Mouse (Mus musculus) splenic B cell, adult 2 months (primary cell): ENCODE measurements around the gene Chchd3.

Experiments
- DNase-seq: peaks from one replicate; pipeline ENCODE4 v3.0.0-alpha.2; 2011; ENCODE audit warnings: low read depth, low spot score
- H3K27me3 ChIP-seq: 2 replicates; pipeline ENCODE4 v1.6.1; 2012; ENCODE audit warnings: mild to moderate bottlenecking, low read length, moderate library complexity, mixed read lengths; ENCODE audit not compliant: control insufficient read depth, poor library complexity, insufficient read depth, severe bottlenecking
- H3K36me3 ChIP-seq: 2 replicates; pipeline ENCODE4 v1.6.1; 2012; ENCODE audit warnings: mild to moderate bottlenecking, low read length, moderate library complexity, mixed read lengths; ENCODE audit not compliant: control insufficient read depth, poor library complexity, insufficient read depth, severe bottlenecking

Gene Chchd3

GRCm38 (mm10) chr6:33059735-33060576 lies at the start of gene Chchd3:
Chchd3 (minus strand) TSS chr6:33060260.
- H3K36me3 ChIP-seq, result no peaks in the 10 kb centered on the region
- H3K27me3 ChIP-seq, result no peaks in the 10 kb centered on the region
- peak; percentile 98 for DNase-seq

GRCm38 (mm10) chr6:33104661-33105060 lies 44.6 kb upstream of the Chchd3 start:
- DNase-seq, result no peak
- Histone ChIP-seq H3K36me3 (no peaks in the 10 kb centered on the region), H3K27me3 (no peaks in the 10 kb centered on the region)

GRCm38 (mm10) chr6:33098903-33099302 lies 38.8 kb upstream of the Chchd3 start:
- Histone ChIP-seq H3K27me3 (no peaks in the 10 kb centered on the region), H3K36me3 (no peaks in the 10 kb centered on the region)
- no peak for DNase-seq

GRCm38 (mm10) chr6:33094671-33095233 lies 34.7 kb upstream of the Chchd3 start:
- H3K27me3 ChIP-seq, result no peaks in the 10 kb centered on the region
- no peaks in the 10 kb centered on the region for H3K36me3 ChIP-seq
- DNase-seq, result no peak

- Histone ChIP-seq H3K36me3 (no peaks in the 10 kb centered on the region), H3K27me3 (no peaks in the 10 kb centered on the region; the same call in 1 of the 2 replicates)
- DNase-seq, result no peak
Measured at GRCm38 (mm10) chr6:33080186-33080585, 20.1 kb upstream of the Chchd3 start.

GRCm38 (mm10) chr6:33078260-33078936 lies 18.3 kb upstream of the Chchd3 start:
- DNase-seq, result no peak
- H3K36me3 ChIP-seq, result no peaks in the 10 kb centered on the region
- no peaks in the 10 kb centered on the region; the same call in 1 of the 2 replicates for H3K27me3 ChIP-seq

GRCm38 (mm10) chr6:33066462-33066861 lies 6.4 kb upstream of the Chchd3 start:
- H3K36me3 ChIP-seq, result no peaks in the 10 kb centered on the region
- no peak for DNase-seq
- H3K27me3 ChIP-seq, result no peaks in the 10 kb centered on the region

- DNase-seq, result no peak
- H3K36me3 ChIP-seq, result peaks cover 3% of the 10 kb centered on the region; the same call in 1 of the 2 replicates
- H3K27me3 ChIP-seq, result no peaks in the 10 kb centered on the region
Measured at GRCm38 (mm10) chr6:33059276-33059675, 784 bp downstream of the Chchd3 start.

GRCm38 (mm10) chr6:33056392-33056791 lies 3.7 kb downstream of the Chchd3 start:
- H3K36me3 ChIP-seq, result peaks cover 3% of the 10 kb centered on the region; the same call in 1 of the 2 replicates
- no peaks in the 10 kb centered on the region for H3K27me3 ChIP-seq
- no peak for DNase-seq

- Histone ChIP-seq H3K27me3 (no peaks in the 10 kb centered on the region), H3K36me3 (peaks cover 3% of the 10 kb centered on the region; the same call in 1 of the 2 replicates)
- no peak for DNase-seq
Measured at GRCm38 (mm10) chr6:33055663-33056062, 4.4 kb downstream of the Chchd3 start.

- Histone ChIP-seq H3K36me3 (peaks cover 3% of the 10 kb centered on the region; the same call in 1 of the 2 replicates), H3K27me3 (no peaks in the 10 kb centered on the region)
- no peak for DNase-seq
Measured at GRCm38 (mm10) chr6:33054946-33055345, 5.1 kb downstream of the Chchd3 start.

- no peaks in the 10 kb centered on the region for H3K27me3 ChIP-seq
- peaks cover 4% of the 10 kb centered on the region; the same call in 1 of the 2 replicates for H3K36me3 ChIP-seq
Measured at GRCm38 (mm10) chr6:33051642-33052041, 8.4 kb downstream of the Chchd3 start.

GRCm38 (mm10) chr6:33049705-33050420 lies 10.2 kb downstream of the Chchd3 start:
- Histone ChIP-seq H3K27me3 (no peaks in the 10 kb centered on the region), H3K36me3 (peaks cover 4% of the 10 kb centered on the region; the same call in 1 of the 2 replicates)
- DNase-seq, result no peak

More at GRCm38 (mm10) chr6:33051642-33052041, 8.4 kb downstream of the Chchd3 start:
- DNase-seq, result peak; percentile 73

- no peaks in the 10 kb centered on the region for H3K27me3 ChIP-seq
Measured at GRCm38 (mm10) chr6:33043480-33043879, 16.6 kb downstream of the Chchd3 start.

More at GRCm38 (mm10) chr6:33043480-33043879, 16.6 kb downstream of the Chchd3 start:
- no peaks in the 10 kb centered on the region; the same call in 1 of the 2 replicates for H3K36me3 ChIP-seq
- DNase-seq, result no peak
